Mouse (Mus musculus): ENCODE results near the gene Tmem69.

Tmem69 gene

GRCm38 (mm10) chr4:116555413-116556300, at the start of gene Tmem69:
Gene Tmem69 (minus strand): TSS chr4:116555936.
- TF ChIP-seq GATA4 (IDR thresholded peaks at IDR 0.05; ENCODE audit: insufficient replicate concordance, low read length): no peak; the same call in 1 of the 2 replicates

GRCm38 (mm10) chr4:116596978-116597881, 41.5 kb upstream of the Tmem69 start:
- TF ChIP-seq GATA4 (IDR thresholded peaks at IDR 0.05; ENCODE audit: insufficient replicate concordance, low read length): no peak

- TF ChIP-seq GATA4 (IDR thresholded peaks at IDR 0.05; ENCODE audit: insufficient replicate concordance, low read length): no peak
These were observed 40.6 kb upstream of the Tmem69 start, which contains the start of gene Ccdc17 for GRCm38 (mm10) chr4:116596379-116596778. Gene Ccdc17 (plus strand): TSS chr4:116596654.

- no peak for TF ChIP-seq GATA4 (IDR thresholded peaks at IDR 0.05; ENCODE audit: insufficient replicate concordance, low read length)
These were observed 40.1 kb upstream of the Tmem69 start for GRCm38 (mm10) chr4:116595793-116596192.

- no peak for TF ChIP-seq GATA4 (IDR thresholded peaks at IDR 0.05; ENCODE audit: insufficient replicate concordance, low read length)
These were observed 2.6 kb upstream of the Tmem69 start for GRCm38 (mm10) chr4:116558151-116558882.

- TF ChIP-seq GATA4 (IDR thresholded peaks at IDR 0.05; ENCODE audit: insufficient replicate concordance, low read length): no peak
These were observed 1.8 kb upstream of the Tmem69 start, which contains the start of gene Gpbp1l1 for GRCm38 (mm10) chr4:116557306-116558121. Gene Gpbp1l1 (plus strand): TSS chr4:116557658.

- no peak for TF ChIP-seq GATA4 (IDR thresholded peaks at IDR 0.05; ENCODE audit: insufficient replicate concordance, low read length)
These were observed 997 bp upstream of the Tmem69 start for GRCm38 (mm10) chr4:116556561-116557305.

GRCm38 (mm10) chr4:116553035-116553434, 2.7 kb downstream of the Tmem69 start:
- TF ChIP-seq GATA4 (IDR thresholded peaks at IDR 0.05; ENCODE audit: insufficient replicate concordance, low read length): no peak

- TF ChIP-seq GATA4 (IDR thresholded peaks at IDR 0.05; ENCODE audit: insufficient replicate concordance, low read length): no peak
These were observed 5.3 kb downstream of the Tmem69 start for GRCm38 (mm10) chr4:116550432-116550831.

- no peak for TF ChIP-seq GATA4 (IDR thresholded peaks at IDR 0.05; ENCODE audit: insufficient replicate concordance, low read length)
These were observed 18.0 kb downstream of the Tmem69 start for GRCm38 (mm10) chr4:116537737-116538136.

GRCm38 (mm10) chr4:116536351-116536750, 19.4 kb downstream of the Tmem69 start:
- TF ChIP-seq GATA4 (IDR thresholded peaks at IDR 0.05; ENCODE audit: insufficient replicate concordance, low read length): no peak

- no peak for TF ChIP-seq GATA4 (IDR thresholded peaks at IDR 0.05; ENCODE audit: insufficient replicate concordance, low read length)
These were observed 24.6 kb downstream of the Tmem69 start for GRCm38 (mm10) chr4:116531109-116531508.
